Mouse (Mus musculus): ENCODE measurements at regions not wholly inside any gene's neighbourhood (a gene's known extent, or its start where the extent isn't known, plus 50 kb on each side); places are given as distances from the start of the nearest gene placed in this dataset.
A peak's percentile ranks its signal among the peaks of the same experiment; 100 is the strongest.

GRCm38 (mm10) chr3:143594676-143595075, 610.3 kb downstream of the Lmo4 start:
- no peak for DNase-seq (ENCODE audit: low spot score)

GRCm38 (mm10) chr3:143586653-143587052, 618.4 kb downstream of the Lmo4 start:
- DNase-seq (ENCODE audit: low spot score) = no peak

GRCm38 (mm10) chr3:143584692-143585603, 620.1 kb downstream of the Lmo4 start:
- DNase-seq (ENCODE audit: low spot score) = no peak

- DNase-seq (ENCODE audit: low spot score) = no peak
These were observed 628.5 kb downstream of the Lmo4 start for GRCm38 (mm10) chr3:143576338-143577007.

- DNase-seq (ENCODE audit: low spot score) = no peak
These were observed 629.3 kb downstream of the Lmo4 start for GRCm38 (mm10) chr3:143575737-143576136.

- no peak for DNase-seq (ENCODE audit: low spot score)
These were observed 630.8 kb downstream of the Lmo4 start for GRCm38 (mm10) chr3:143574035-143574864.

GRCm38 (mm10) chr3:143569930-143570329, 635.1 kb downstream of the Lmo4 start:
- no peak for DNase-seq (ENCODE audit: low spot score)

- DNase-seq (ENCODE audit: low spot score) = no peak
These were observed 640.0 kb downstream of the Lmo4 start for GRCm38 (mm10) chr3:143565067-143565466.

- no peak for DNase-seq (ENCODE audit: low spot score)
These were observed 661.0 kb upstream of the Pkn2 start for GRCm38 (mm10) chr3:143542811-143543210.

GRCm38 (mm10) chr3:143527982-143528381, 646.2 kb upstream of the Pkn2 start:
- DNase-seq (ENCODE audit: low spot score) = no peak

- DNase-seq (ENCODE audit: low spot score) = no peak
These were observed 645.5 kb upstream of the Pkn2 start for GRCm38 (mm10) chr3:143527274-143527673.

- DNase-seq (ENCODE audit: low spot score) = no peak
These were observed 630.9 kb upstream of the Pkn2 start for GRCm38 (mm10) chr3:143512517-143513249.

- DNase-seq (ENCODE audit: low spot score) = no peak
These were observed 627.7 kb upstream of the Pkn2 start for GRCm38 (mm10) chr3:143509531-143509930.

GRCm38 (mm10) chr3:143508280-143508679, 626.5 kb upstream of the Pkn2 start:
- DNase-seq (ENCODE audit: low spot score) = peak; percentile 22

- no peak for DNase-seq (ENCODE audit: low spot score)
These were observed 619.2 kb upstream of the Pkn2 start for GRCm38 (mm10) chr3:143501017-143501416.

GRCm38 (mm10) chr3:143495389-143495788, 613.6 kb upstream of the Pkn2 start:
- DNase-seq (ENCODE audit: low spot score) = no peak

GRCm38 (mm10) chr3:143477916-143478610, 596.3 kb upstream of the Pkn2 start:
- no peak for DNase-seq (ENCODE audit: low spot score)

GRCm38 (mm10) chr3:143475461-143475860, 593.7 kb upstream of the Pkn2 start:
- DNase-seq (ENCODE audit: low spot score) = no peak

- no peak for DNase-seq (ENCODE audit: low spot score)
These were observed 565.4 kb upstream of the Pkn2 start for GRCm38 (mm10) chr3:143447005-143447709.

GRCm38 (mm10) chr3:143417401-143417800, 535.6 kb upstream of the Pkn2 start:
- DNase-seq (ENCODE audit: low spot score) = no peak
